Mouse (Mus musculus) heart, adult 2 months (tissue): ENCODE data around the gene Frmpd4.

Experiments used
- CTCF ChIP-seq: fragments of 200-600 bp; IDR thresholded peaks from 2 replicates; pipeline ENCODE4 v1.8.1; 2022; ENCODE audit warnings: antibody characterized with exemption, mild to moderate bottlenecking, moderate library complexity
- EP300 ChIP-seq: fragments of 200-500 bp; IDR thresholded peaks from 2 replicates; pipeline ENCODE4 v1.6.1; 2011; ENCODE audit warnings: low read depth, low read length, control low read depth; ENCODE audit not compliant: insufficient read depth
- POLR2A ChIP-seq: fragments of 200-500 bp; IDR thresholded peaks from 2 replicates; pipeline ENCODE4 v1.6.1; 2011; ENCODE audit warnings: mild to moderate bottlenecking, low read depth, low read length, control low read depth; ENCODE audit not compliant: insufficient read depth

- no peak for TF ChIP-seq EP300
- TF ChIP-seq CTCF = no peak
- no peak for TF ChIP-seq POLR2A
These were observed 768.5 kb downstream of the Frmpd4 start for GRCm38 (mm10) chrX:167808572-167808971.
